Mouse (Mus musculus) liver, postnatal 0 days (tissue): ENCODE measurements around the gene Prss42.

Experiments
- CTCF ChIP-seq: sonication (generic); IDR thresholded peaks from 2 replicates; pipeline ENCODE4 v1.5.1; 2016; ENCODE audit warnings: antibody characterized with exemption, low read depth
- EP300 ChIP-seq: IDR thresholded peaks from 2 replicates; pipeline ENCODE4 v1.6.1; 2016; ENCODE audit warnings: antibody characterized with exemption, low read depth, mild to moderate bottlenecking

GRCm38 (mm10) chr9:110750404-110751187, 47.4 kb upstream of the Prss42 start:
- TF ChIP-seq CTCF (no peak), EP300 (no peak)
